Mouse (Mus musculus): Measurements from ENCODE around the gene Rexo5.
A peak's percentile ranks its signal among the peaks of the same experiment; 100 is the strongest.

Rexo5 gene

DNA sequence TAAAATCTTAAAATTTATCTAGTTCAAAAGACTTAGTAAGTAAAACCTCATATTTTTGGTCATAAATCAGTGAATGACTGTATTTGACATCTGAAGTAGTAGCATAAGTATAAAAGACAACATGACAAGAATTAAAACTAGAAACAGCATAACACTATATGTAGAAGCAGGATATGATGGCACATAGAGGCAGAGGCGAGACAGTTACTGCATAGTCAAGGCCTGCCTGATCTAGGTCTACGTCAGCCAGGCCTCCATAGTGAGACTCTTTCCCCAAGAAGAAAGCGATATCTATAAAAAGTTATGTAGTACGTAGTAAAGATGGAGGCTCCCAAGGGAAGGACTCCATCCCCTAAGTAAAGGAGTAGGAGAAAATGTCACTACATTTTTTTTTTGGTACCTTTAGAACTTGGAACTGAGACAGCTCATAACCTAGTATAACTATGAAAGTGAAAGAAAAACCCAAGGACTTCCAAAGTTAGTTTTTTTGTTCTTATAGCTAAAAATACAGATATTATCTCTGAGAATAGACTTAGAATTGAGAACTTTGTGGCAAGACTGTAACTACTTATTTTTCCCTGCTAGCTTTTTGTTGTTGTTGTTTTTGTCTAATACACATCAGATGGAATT is 48.1 kb downstream of the Rexo5 start:
- no peak for DNase-seq (ENCODE audit: low read depth)

GRCm38 (mm10) chr7:119845541-119845940 is 51.7 kb downstream of the Rexo5 start:
- DNase-seq (ENCODE audit: low read depth) = no peak

GRCm38 (mm10) chr7:119847396-119847795 is 53.6 kb downstream of the Rexo5 start:
- no peak for DNase-seq (ENCODE audit: low read depth)

DNA sequence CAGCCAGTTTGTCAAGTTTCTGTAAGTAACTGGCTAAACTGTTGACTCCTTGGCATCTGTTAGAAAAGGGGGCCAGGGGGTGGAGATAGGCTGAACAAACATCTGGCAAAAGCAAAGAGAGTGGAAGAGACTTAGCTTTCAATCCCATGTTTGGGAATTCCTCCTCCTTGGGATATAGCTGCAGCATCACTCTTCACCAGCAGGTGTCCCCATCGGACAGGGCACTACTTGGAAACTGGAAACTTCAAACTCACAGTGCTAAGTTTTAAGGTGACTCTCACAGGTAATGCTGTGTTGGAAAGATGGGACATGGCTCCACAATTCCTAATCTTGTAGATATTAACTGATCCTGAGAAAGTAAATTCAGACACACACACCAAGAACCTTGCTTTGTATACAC is 55.3 kb downstream of the Rexo5 start:
- DNase-seq (ENCODE audit: low read depth) = no peak

DNA sequence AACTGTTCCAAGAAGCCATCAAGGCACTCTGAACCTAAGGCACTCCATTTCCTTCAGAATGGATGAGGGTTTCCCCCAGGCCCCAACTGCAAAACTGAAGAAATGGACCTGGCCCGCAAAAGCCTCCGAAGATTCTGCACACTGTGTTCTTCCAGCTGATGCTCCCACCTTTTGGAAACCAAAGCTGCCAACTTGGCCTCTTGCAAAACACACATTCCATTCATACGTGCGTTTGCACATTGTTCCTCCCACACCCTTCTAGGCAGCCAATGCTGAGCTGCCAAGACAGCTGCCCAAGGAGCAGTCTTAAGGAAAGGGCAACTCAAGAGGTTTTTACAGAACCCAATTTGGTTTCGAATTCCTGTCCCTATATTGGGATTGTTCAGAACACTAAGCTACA is 56.9 kb downstream of the Rexo5 start:
- DNase-seq (ENCODE audit: low read depth) = no peak

DNA sequence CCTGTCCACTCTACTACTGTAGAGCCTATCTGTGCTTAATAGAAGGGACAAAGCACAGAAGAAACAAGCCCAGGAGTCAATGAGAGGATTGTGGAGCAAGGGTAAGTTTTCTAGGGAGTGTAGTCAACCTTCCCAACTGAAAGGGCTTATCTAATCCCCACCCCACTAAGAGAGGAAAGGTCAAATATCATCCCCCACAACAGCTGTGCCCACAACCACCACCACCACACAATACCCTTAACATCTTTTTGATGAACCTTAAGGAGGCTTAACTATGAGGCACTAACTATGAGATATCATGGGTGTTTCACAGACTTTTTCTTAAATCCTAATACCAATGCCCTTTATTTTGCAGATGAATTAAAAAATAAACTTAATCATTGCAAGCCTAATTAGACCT is 58.7 kb downstream of the Rexo5 start:
- DNase-seq (ENCODE audit: low read depth) = no peak

- DNase-seq (ENCODE audit: low read depth) = no peak
Measured at GRCm38 (mm10) chr7:119853186-119853585, 59.4 kb downstream of the Rexo5 start.

DNA sequence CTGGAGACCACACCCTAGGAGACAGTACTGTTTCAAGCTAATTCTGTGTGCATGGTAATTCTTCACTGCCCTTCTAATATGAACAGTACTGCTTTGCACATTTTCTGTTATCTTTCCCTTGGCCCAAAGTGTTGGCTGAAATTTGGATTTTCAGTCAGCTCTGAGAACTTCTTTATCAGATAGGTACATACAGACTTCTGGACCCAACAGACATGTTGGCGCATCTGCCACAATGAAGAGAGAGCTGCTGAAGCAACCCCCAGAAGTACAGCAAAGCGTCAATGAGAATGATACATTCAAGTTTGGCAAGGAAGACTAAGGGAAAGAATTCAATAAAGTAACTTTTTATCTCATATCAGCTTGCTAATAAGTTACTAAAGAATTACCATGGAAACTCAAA is 60.6 kb downstream of the Rexo5 start:
- DNase-seq (ENCODE audit: low read depth) = no peak

DNA sequence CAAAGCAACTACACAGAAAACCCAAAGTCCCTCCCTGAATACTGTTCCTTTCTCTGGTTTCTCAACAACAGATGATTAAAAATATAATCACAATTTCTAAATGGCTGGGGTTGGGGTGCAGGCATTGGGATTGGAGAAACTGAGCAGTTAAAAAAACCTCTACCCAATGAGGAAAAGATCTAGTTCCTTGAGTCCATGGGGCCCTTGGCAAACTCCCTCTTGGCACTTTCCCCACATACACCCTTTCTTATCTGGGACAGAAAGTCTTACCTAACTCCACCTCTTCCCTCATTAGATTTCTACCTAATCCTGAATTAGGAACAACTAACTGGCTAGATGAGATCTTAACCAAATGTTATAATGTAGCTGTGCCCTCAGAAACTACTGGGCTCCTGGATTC is 61.2 kb downstream of the Rexo5 start:
- DNase-seq (ENCODE audit: low read depth) = no peak

- no peak for DNase-seq (ENCODE audit: low read depth)
Measured at GRCm38 (mm10) chr7:119859476-119859875, 65.7 kb downstream of the Rexo5 start.

DNA sequence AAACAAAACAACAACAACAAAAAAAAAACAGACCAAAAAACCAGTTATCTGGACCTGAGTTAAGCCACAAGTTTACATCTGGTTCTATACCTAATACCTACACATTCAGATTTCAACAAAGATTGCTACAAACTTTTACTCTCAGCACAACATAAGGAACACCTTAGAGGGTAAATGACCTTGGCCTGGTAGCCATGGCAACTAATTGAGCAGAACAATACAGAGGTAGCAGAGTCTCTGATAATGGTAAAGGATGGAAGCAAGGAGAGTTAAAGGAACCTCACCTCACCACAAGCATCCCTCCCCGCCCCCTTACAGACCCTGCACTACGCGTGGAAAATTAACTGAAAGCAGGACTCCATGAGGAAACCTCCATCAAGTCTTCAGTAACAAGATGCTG is 66.3 kb downstream of the Rexo5 start:
- DNase-seq (ENCODE audit: low read depth) = no peak

- DNase-seq (ENCODE audit: low read depth) = no peak
Measured at GRCm38 (mm10) chr7:119860554-119860953, 66.7 kb downstream of the Rexo5 start.

GRCm38 (mm10) chr7:119860971-119861334 is 67.1 kb downstream of the Rexo5 start:
- no peak for DNase-seq (ENCODE audit: low read depth)

DNA sequence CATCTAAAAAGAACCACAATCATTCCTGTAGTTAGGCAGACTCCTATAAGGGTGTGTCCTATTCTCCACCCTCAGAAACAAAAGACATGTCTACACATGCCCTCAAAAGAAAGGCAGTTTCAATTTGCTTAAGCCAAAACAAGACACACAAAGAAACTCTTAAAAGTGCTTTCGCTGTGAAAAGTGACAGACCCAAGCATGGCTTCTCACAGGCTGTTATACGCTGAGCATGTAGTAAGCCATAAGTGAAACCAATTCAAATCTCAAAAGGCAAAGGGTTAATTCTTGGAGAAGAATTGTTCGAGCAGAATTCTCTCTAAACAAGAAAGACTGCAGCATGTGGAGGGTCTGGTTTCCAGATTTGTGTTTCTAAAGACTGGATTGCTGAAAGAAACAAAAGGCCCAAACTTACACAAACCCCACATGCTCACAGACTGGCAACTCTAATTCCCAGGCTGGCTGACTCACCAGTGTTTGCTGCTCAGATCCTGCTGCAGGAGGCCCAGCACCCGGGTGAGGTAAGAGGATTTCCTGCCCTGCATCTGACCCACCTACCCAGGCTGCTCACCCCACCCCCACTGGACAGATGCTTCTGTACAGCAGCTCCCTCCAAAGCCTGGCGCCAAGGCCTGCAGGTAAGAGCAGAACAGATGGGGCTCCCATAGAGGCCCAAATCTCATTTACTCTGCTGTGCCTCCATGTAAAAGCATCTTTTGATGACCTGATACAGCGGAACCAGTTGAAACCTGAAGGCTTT is 67.7 kb downstream of the Rexo5 start:
- peak; percentile 34 for DNase-seq (ENCODE audit: low read depth)

- DNase-seq (ENCODE audit: low read depth) = no peak
Measured at GRCm38 (mm10) chr7:119862167-119862566, 68.4 kb downstream of the Rexo5 start.

GRCm38 (mm10) chr7:119864500-119864899 is 70.7 kb downstream of the Rexo5 start:
- no peak for DNase-seq (ENCODE audit: low read depth)

DNA sequence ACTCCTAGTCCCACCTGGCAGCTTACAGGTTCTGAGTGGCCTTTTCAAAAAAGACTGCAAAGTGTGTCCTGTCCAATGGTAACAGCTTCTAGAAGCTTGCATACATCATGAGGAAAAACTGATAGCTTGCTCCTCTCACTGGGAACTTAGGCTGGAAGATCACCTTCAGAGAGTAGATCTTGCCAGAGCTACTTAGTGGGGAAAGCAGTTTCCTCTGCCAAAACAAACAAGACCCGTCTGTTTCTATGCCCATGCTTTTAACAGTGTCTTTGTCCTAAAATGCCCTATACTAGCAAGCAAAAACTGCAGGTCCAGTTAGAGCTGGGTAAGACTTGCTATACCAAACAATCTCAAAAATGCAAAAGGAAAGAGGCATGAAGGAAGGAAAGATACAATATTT is 72.3 kb downstream of the Rexo5 start:
- no peak for DNase-seq (ENCODE audit: low read depth)

DNA sequence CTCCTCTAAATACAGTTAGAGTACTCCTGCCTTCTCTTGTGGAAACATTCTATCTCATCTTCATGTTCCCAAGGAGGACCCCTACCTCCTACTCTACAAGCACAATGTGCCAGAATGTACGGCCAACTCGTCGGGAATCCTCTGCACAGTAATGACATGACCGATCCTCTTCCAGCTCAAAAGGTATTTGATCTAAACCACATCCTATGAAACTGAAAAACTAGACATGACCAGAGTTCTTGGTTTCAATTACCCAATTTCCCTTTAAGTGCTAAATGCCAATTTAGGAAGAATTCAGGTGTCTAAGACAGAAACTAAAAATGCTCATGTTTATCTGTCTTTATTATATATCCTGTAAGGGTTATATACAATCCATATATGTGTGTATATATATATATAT is 78.4 kb downstream of the Rexo5 start:
- no peak for DNase-seq (ENCODE audit: low read depth)

GRCm38 (mm10) chr7:119873050-119873449 is 79.2 kb downstream of the Rexo5 start:
- DNase-seq (ENCODE audit: low read depth) = no peak

DNA sequence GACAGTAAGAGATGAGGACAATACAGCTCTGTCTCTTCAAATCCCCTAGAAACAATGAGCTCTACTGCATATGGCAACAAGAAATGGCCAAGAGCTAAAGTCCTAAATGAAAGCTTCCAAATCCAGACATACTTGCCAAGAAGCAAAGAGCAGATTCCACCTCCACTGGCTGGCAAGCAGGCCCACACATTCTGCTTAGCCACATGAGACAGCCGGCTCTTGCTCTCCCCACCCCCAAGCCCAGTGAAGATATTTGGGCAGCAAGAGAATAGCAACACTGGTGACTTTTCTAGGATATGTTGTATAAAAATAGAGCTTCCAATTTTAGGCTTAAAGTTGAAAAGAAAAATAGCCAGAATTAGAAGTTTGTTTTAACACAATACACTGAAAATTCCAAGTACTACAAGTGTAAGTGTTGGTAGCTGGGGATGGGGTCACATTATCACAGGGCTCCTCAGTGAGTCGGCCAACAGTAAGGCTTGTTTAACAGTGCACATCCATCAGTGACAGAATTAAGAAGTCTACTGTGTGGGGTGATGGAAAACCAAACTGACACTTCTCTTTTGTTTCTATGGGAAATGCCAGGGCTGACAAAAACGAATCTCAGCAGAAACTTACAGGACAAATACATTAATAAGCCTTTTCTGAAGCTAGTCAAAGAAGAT is 82.1 kb downstream of the Rexo5 start:
- DNase-seq (ENCODE audit: low read depth) = no peak

GRCm38 (mm10) chr7:119879171-119879570 is 85.4 kb downstream of the Rexo5 start:
- no peak for DNase-seq (ENCODE audit: low read depth)

DNA sequence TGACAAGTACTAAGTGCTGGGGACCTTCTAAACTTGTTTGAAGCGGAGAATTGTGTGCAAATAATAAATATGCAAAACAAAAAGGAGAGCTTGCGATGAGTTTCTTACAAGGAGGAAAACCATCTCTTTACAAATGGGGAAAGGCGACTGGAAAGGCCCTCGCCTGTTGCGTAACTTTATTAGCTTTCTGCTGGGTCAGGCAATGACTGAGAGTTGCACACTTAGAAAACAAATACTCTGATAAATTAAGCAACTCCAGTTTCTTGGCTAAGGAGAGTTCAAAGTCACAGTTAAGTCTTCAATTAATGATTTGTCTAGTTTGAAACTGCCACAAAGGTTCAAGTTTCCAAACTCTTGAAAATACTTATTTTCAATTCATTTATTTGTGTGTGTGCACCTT is 86.5 kb downstream of the Rexo5 start:
- no peak for DNase-seq (ENCODE audit: low read depth)

- no peak for DNase-seq (ENCODE audit: low read depth)
Measured at GRCm38 (mm10) chr7:119881229-119881628, 87.4 kb downstream of the Rexo5 start.
